Mouse (Mus musculus) cerebellum, adult 18-20 months (tissue): ENCODE results near the gene Insl6.

Experiments
- DNase-seq, 2 experiments: peaks; one replicate each; pipeline ENCODE4 v3.0.0; 2021

Gene Insl6

GRCm38 (mm10) chr19:29325053-29325851 is at the start of gene Insl6:
TSS of gene Insl6 (minus strand) at chr19:29325356.
- peak; percentile 25 to 37 for DNase-seq

GRCm38 (mm10) chr19:29374947-29375346 is 49.8 kb upstream of the Insl6 start:
- DNase-seq: no peak

DNA sequence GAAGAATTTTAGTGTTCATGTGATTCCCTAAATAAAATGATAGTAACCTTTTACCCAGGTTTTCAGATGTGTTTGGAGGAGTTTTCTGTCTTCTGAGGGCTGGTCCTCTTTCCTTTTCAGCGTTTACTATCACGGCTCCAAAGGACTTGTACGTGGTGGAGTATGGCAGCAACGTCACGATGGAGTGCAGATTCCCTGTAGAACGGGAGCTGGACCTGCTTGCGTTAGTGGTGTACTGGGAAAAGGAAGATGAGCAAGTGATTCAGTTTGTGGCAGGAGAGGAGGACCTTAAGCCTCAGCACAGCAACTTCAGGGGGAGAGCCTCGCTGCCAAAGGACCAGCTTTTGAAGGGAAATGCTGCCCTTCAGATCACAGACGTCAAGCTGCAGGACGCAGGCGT is 48.3 kb upstream of the Insl6 start:
- DNase-seq: no peak

DNA sequence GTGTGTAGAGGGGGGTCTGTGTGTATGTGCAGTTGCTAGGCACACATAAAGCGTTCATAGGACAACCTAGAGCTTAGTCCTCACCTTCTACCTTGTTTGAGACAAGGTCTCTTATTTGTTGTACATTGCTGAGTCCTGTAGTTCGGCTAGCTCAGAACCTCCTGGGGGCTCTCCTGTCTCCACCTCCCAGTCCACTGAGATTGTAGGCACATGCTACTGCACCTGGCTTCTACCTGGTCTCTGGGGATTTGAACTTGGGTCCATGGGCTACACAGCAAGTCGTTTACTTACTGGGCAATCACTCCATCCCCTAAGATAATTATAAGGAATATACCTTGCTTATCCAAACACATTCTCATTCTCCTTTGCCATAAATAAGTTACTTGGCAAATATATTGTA is 47.5 kb upstream of the Insl6 start:
- no peak for DNase-seq

- no peak for DNase-seq
Measured at GRCm38 (mm10) chr19:29372138-29372537, 47.0 kb upstream of the Insl6 start.

DNA sequence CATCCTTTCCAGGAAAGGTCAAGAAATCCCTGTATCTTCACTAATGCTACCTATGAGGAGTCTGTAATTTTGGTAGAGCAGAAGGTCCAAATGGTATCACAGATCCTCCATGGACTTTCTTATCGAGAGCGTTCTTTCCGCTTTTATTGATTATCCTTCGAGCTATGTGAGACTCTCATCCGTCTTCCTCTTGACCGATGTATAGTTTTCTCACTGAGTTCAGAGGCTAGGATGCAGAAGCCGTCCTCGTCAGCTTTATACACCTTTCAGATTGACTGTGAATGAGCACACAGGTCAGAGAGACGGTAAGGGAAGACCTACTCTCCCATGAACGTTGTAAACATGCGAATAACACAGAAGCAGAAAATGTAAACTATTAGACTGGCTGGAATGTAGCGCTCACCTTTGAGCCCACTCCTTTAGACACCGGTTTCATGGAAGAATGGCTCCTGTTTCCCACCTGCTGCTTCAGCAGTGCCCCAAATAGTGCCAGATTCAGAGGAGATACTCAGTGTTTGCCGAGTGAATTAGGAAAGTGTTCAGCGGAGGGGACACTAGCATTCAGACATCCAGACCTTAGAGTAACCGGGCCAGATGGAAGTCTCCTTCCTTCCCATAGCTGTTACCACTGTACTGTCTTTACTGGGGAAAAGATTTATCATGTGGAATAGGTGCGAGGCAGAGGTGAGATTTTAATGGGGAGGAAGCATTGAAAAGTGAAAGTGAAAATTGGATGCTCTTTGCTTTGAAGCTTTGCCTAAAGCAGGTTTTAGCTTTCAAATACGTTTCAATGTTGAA is 46.3 kb upstream of the Insl6 start:
- DNase-seq: no peak

- no peak for DNase-seq
Measured at GRCm38 (mm10) chr19:29370545-29371283, 45.6 kb upstream of the Insl6 start.

DNA sequence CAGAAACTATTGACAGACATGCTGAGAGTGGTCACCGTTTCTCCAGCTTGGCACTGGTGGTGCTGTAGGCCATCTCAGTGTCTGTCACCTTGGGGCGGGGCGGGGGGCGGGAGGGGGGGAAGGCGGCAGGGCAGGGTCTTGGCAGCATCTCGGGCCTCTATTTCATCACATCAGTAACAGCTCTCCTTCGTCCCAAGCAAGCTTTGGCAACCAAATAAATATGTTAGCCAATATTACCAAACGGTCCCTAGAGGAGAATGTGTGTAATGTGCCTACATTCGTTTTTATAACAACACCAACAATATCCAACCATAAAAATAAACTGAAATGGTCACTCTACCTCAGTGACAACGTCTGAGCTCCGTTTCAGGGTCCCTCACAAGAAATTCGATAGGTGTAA is 45.0 kb upstream of the Insl6 start:
- no peak for DNase-seq

GRCm38 (mm10) chr19:29368671-29369309 is 43.6 kb upstream of the Insl6 start:
- no peak for DNase-seq

- DNase-seq: no peak
Measured at GRCm38 (mm10) chr19:29368041-29368440, 42.9 kb upstream of the Insl6 start.

DNA sequence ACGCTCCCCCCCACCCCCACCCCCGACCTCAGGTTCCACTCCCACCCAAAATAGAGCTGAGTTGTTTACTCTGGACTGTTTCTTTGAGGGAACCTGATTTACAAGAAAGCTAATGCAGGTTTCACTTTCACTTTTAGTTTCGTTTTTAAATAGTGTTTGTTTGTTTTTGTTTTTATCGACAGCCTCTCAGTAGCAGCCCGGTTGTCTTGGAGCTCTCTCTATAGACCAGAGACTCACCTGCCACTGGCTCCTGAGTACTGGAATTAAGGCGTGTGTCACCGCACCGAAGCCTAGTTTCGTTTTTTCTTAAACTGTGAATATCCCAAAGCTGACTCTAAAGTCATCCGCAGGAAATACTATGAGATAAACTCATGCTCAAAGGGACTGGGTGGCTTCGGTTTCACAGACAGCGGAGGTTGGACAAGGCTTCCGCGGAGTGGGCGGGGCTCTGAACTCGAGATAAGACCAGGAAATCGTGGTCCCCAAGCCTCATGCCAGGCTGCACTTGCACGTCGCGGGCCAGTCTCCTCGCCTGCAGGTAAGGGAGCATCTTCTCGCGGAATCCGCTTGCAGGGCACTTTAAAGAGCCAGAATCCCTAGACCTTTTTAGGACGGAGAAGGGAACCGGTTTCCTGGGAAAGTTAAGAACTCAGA is 41.9 kb upstream of the Insl6 start, which contains the start of the genes Plgrkt and Cd274:
Plgrkt (minus strand) TSS at position 422 of the 654 bp plus-strand sequence.
Cd274 (plus strand) TSS at position 487 of the 654 bp plus-strand sequence.
- DNase-seq: peak; percentile 64 to 72

GRCm38 (mm10) chr19:29366226-29366968 is 41.2 kb upstream of the Insl6 start:
- no peak for DNase-seq

- DNase-seq: no peak
Measured at GRCm38 (mm10) chr19:29365105-29365504, 39.9 kb upstream of the Insl6 start.

DNA sequence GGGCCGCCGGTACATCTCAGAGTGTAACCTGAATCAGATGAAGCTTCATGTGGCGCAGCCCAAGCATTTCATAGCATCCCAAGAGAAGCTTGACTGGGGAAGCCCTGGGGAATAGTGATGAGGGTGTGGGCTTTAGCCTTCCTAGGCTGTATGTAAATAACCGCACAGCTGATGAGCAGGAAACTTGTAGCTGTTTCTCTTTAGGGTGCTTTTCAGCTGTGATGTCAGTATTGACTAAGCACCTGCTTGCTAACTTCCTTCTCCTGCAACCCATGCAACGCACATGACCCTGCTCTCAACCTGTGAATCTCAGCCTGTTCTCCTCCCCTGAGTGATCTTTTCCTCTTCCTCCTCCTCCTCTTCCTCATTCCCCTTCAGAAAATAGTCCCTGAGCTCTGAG is 38.9 kb upstream of the Insl6 start:
- no peak for DNase-seq

- DNase-seq: no peak
Measured at GRCm38 (mm10) chr19:29363557-29363956, 38.4 kb upstream of the Insl6 start.

DNA sequence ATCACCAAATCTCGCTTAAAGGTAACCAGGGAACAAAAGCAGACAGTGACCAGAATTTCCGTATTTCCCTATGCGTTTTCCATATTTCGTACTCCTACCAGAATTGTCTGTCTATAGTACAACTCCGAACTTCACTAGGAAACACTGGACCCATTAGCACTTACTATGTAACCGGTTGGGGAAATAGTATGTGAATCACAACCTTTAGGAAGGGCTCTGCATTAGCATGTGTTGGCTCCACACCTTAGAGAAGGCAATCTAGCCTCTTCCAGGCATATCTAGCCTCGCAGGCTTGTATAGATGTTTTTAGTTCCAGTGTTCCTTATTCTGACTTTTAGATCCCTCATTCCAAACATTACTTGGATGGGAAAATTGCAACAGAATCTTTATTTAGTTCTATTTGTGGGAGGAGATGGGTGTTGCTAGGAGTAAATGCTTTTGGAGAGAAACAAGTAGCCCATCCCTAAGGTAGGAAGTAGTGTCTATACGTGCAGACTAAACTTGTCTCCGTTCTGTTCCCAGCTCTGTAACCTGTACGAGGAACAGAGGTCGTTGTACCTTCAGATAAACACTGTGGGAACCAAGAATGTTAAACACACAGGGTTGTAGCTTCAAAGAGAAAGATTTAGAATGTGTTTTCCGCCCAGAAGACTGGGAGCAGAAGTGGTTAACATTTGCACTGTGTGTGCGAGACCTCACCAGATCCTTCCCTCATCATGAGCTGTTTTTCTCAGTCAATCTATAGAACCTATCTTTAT is 37.2 kb upstream of the Insl6 start:
- DNase-seq: no peak

GRCm38 (mm10) chr19:29361468-29362130 is 36.4 kb upstream of the Insl6 start:
- peak; percentile 92 to 96 for DNase-seq

- no peak for DNase-seq
Measured at GRCm38 (mm10) chr19:29360251-29360650, 35.1 kb upstream of the Insl6 start.

DNA sequence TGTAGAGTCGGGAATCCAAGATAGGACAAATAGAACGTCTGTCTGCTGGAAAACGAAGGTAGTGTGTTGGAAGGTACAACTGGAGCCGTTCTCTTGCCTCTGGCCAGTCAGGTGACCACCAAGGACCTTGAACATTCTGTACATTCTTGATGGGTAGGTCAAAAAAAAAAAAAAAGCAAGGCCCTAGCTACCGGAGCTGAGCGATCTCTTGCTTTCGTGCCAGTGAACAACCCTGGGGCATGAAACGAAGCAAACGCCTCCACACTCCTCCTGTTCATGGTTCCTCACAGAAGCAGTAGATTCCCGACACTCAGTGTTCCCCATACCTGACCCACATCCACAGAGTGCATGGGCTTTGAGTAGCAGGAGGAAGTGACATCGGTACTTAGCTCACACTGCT is 31.1 kb upstream of the Insl6 start:
- DNase-seq: no peak
